In genomic region chr12:104448099-104448498, GRCm38 (mm10) we compare ENCODE assay signal across 9 mouse cellular contexts. TPM values are rescaled to one million over a fixed set of nuclear protein-coding genes. Genes with fewer than 3 reads are reported as not detected.
DNase-seq lines count a peak whose midpoint lies in the region; ATAC-seq and TF ChIP-seq lines count a peak whose summit lies in the region.
"Had no signal": no experiment of that assay in that cellular context is flagged by ENCODE, and none has a peak within 500 bp of the region (broad histone marks: within the 10 kb centered on the region; RNA-seq: fewer than 3 reads in every experiment).

No protein-coding gene starts in this region.

- 0 out of 2 replicates have a peak, but pooled peaks cover 5% of the 10 kb centered on the region for H3K4me1 ChIP-seq in heart, embryonic 12.5 days (replicated peaks)
- no peaks in the 10 kb centered on the region for H3K4me1 ChIP-seq in liver, embryonic 11.5 days (replicated peaks; ENCODE audit: control insufficient read depth, insufficient read depth, low read length)
- no peaks in the 10 kb centered on the region for H3K4me1 ChIP-seq in spleen, adult 2 months (ENCODE audit: control insufficient read depth, insufficient read depth, insufficient read length)

- no peaks in the 10 kb centered on the region for H3K9me3 ChIP-seq in heart, embryonic 12.5 days (replicated peaks)
- H3K9me3 ChIP-seq in liver, embryonic 11.5 days (ENCODE audit: control insufficient read depth, low read length): no peaks in the 10 kb centered on the region

- peak overlapping the region; percentile 44 for H3K4me2 ChIP-seq in heart, embryonic 12.5 days
- H3K4me2 ChIP-seq in liver, embryonic 11.5 days: no peak overlapping the region

- DNase-seq in heart, adult 9 months (ENCODE audit: low spot score in 2 of 2): no peak
- DNase-seq in urinary bladder, adult 2 months (ENCODE audit: low spot score): peak; percentile 30
- no peak for DNase-seq in urinary bladder, postnatal 4 days (ENCODE audit: low spot score in 2 of 2)
- peak; percentile 65 for DNase-seq in embryo, embryonic 10 days (ENCODE audit: low spot score)
- peak; percentile 43 for DNase-seq in liver, embryonic 11.5 days (ENCODE audit: low spot score)
- peak in 1 of 2 experiments; percentile 21 for DNase-seq in spleen, adult 2 months (ENCODE audit: low read depth in 1 of 2, low spot score in 2 of 2)
- DNase-seq in ovary, postnatal 10 days (ENCODE audit: low spot score): no peak

- no peak overlapping the region for H3K27ac ChIP-seq in heart, embryonic 12.5 days (ENCODE audit: poor library complexity, severe bottlenecking)
- no peak overlapping the region for H3K27ac ChIP-seq in liver, embryonic 11.5 days (ENCODE audit: low read depth, low read length)
- H3K27ac ChIP-seq in spleen, adult 2 months (ENCODE audit: insufficient read depth, low read length): no peak overlapping the region

- ATAC-seq in heart, embryonic 12.5 days (ENCODE audit: insufficient number of reproducible peaks, low FRiP score): no peak
- ATAC-seq in liver, embryonic 11.5 days (replicated peaks; ENCODE audit: low FRiP score): no peak

- no peak overlapping the region for H3K4me3 ChIP-seq in heart, embryonic 12.5 days
- H3K4me3 ChIP-seq in liver, embryonic 11.5 days (ENCODE audit: low read depth, low read length): no peak overlapping the region
- no peak overlapping the region for H3K4me3 ChIP-seq in spleen, adult 2 months (ENCODE audit: extremely low read depth, insufficient read depth, insufficient read length)

- peak; percentile 17; the same call in 1 of the 2 replicates for TF ChIP-seq CTCF in spleen, adult 2 months (IDR thresholded peaks at IDR 0.05; ENCODE audit: extremely low read depth, insufficient read depth, insufficient read length, insufficient replicate concordance)

- WGBS in heart, embryonic 12.5 days: 27% methylated on average over 13 of the region's 13 CpGs
- WGBS in liver, embryonic 11.5 days: 30% methylated on average over 13 of the region's 13 CpGs
- WGBS in spleen, adult 2 months: 42% methylated on average over 13 of the region's 13 CpGs

- H3K36me3 ChIP-seq in heart, embryonic 12.5 days: no peaks in the 10 kb centered on the region
- no peaks in the 10 kb centered on the region for H3K36me3 ChIP-seq in liver, embryonic 11.5 days (ENCODE audit: control insufficient read depth, insufficient read depth, low read length)
- no peaks in the 10 kb centered on the region for H3K36me3 ChIP-seq in spleen, adult 2 months (ENCODE audit: control insufficient read depth, insufficient read depth, low read length)

- H3K9ac ChIP-seq in heart, embryonic 12.5 days: no peak overlapping the region
- no peak overlapping the region for H3K9ac ChIP-seq in liver, embryonic 11.5 days (ENCODE audit: low read depth, low read length)

- peaks cover 26% of the 10 kb centered on the region; the same call in 1 of the 2 replicates for H3K27me3 ChIP-seq in heart, embryonic 12.5 days (replicated peaks)
- H3K27me3 ChIP-seq in liver, embryonic 11.5 days (replicated peaks; ENCODE audit: control insufficient read depth, insufficient read depth, low read length): no peaks in the 10 kb centered on the region
- no peaks in the 10 kb centered on the region for H3K27me3 ChIP-seq in spleen, adult 2 months (ENCODE audit: control insufficient read depth, insufficient read depth, low read length)

- no peak for TF ChIP-seq POLR2A in spleen, adult 2 months (IDR thresholded peaks at IDR 0.05; ENCODE audit: low read depth, low read length)

RNA-seq across cellular contexts. Expression of gene Gsc, which starts 25.0 kb away (rescaled TPM):
- polyA plus RNA-seq in heart, embryonic 12.5 days (2016; fragmentation: Nextera tagmentation; extraction: Ambion mirVana): 0.30 and 0.31 TPM in 2 replicates
- 0.04 TPM in 1 of 2 replicates, not detected in the other for polyA plus RNA-seq in urinary bladder, adult 2 months (2012; rRNA removed)
- polyA plus RNA-seq in liver, embryonic 11.5 days (2014; fragmentation: Nextera tagmentation; extraction: Ambion mirVana): 1.3 and 1.4 TPM in 2 replicates
- polyA plus RNA-seq in spleen, adult 2 months (2012; rRNA removed): 0.06 TPM in 1 of 2 replicates, not detected in the other
- polyA plus RNA-seq: neural tube, embryonic 14.5 days had no signal

RNA-seq across cellular contexts. Expression of gene Serpina3n, which starts 41.6 kb away (rescaled TPM):
- polyA plus RNA-seq in heart, embryonic 12.5 days (2016; fragmentation: Nextera tagmentation; extraction: Ambion mirVana): 0.39 TPM in 1 of 2 replicates, not detected in the other
- 95.8 and 133 TPM in 2 replicates for polyA plus RNA-seq in urinary bladder, adult 2 months (2012; rRNA removed)
- not detected in 2 replicates for polyA plus RNA-seq in liver, embryonic 11.5 days (2014; fragmentation: Nextera tagmentation; extraction: Ambion mirVana)
- polyA plus RNA-seq in spleen, adult 2 months (2012; rRNA removed): 15.9 and 31.8 TPM in 2 replicates

Comparison
In these comparisons a context has a peak if more than half of its experiments do, and no peak if none do; other contexts are left out.
1. DNase-seq: peak in urinary bladder, adult 2 months (single experiment), embryo, embryonic 10 days (single experiment) and liver, embryonic 11.5 days (single experiment); none in heart, adult 9 months (0 of 2), urinary bladder, postnatal 4 days (0 of 2) and ovary, postnatal 10 days (single experiment).
2. RNA of gene Serpina3n, which starts 41.6 kb away (polyA plus RNA-seq): 95.8 to 133 TPM in urinary bladder, adult 2 months and 15.9 to 31.8 TPM in spleen, adult 2 months; 0.39 TPM in heart, embryonic 12.5 days and not detected in liver, embryonic 11.5 days; every median in the first group is over 10 times any median in the second.